ENCODE assay signal across 9 mouse cellular contexts in genomic region chr10:117149241-117149640, GRCm38 (mm10). TPM values are rescaled to one million over a fixed set of nuclear protein-coding genes. Genes with fewer than 3 reads are reported as not detected.
DNase-seq lines count a peak whose midpoint lies in the region; ATAC-seq and TF ChIP-seq lines count a peak whose summit lies in the region.
"Had no signal": no experiment of that assay in that cellular context is flagged by ENCODE, and none has a peak within 500 bp of the region (broad histone marks: within the 10 kb centered on the region; RNA-seq: fewer than 3 reads in every experiment).

No protein-coding gene starts in this region.

- no peak for DNase-seq in lung, embryonic 14.5 days
- DNase-seq in lung, adult 18-20 months, result no peak
- DNase-seq in forebrain, embryonic 11.5 days (ENCODE audit: low spot score), result no peak
- DNase-seq in urinary bladder, postnatal 14 days (ENCODE audit: low spot score), result no peak
- DNase-seq in right cerebral cortex, postnatal 14 days, result no peak
- DNase-seq in left cerebral cortex, postnatal 4 days, result no peak
- DNase-seq: gastrocnemius, postnatal 25 days had no signal

- no peaks in the 10 kb centered on the region for H3K27me3 ChIP-seq in lung, embryonic 14.5 days (ENCODE audit: insufficient read depth, low read length)
- H3K27me3 ChIP-seq in forebrain, embryonic 11.5 days (ENCODE audit: control insufficient read depth, insufficient read depth, low read length), result peaks cover 5% of the 10 kb centered on the region; the same call in 1 of the 2 replicates
- no peaks in the 10 kb centered on the region for H3K27me3 ChIP-seq in intestine, postnatal 0 days (replicated peaks; ENCODE audit: control insufficient read depth, insufficient read depth, low read length)
- H3K27me3 ChIP-seq in neural tube, embryonic 12.5 days (replicated peaks), result no peaks in the 10 kb centered on the region

- no peak overlapping the region for H3K9ac ChIP-seq in lung, embryonic 14.5 days
- peak overlapping the region; percentile 95; the same call in 1 of the 2 replicates for H3K9ac ChIP-seq in forebrain, embryonic 11.5 days (ENCODE audit: low read length)
- H3K9ac ChIP-seq in intestine, postnatal 0 days (ENCODE audit: low read depth, low read length), result no peak overlapping the region
- no peak overlapping the region for H3K9ac ChIP-seq in neural tube, embryonic 12.5 days

- no peaks in the 10 kb centered on the region for H3K36me3 ChIP-seq in lung, embryonic 14.5 days (ENCODE audit: insufficient read depth)
- no peaks in the 10 kb centered on the region for H3K36me3 ChIP-seq in forebrain, embryonic 11.5 days (ENCODE audit: control insufficient read depth, insufficient read depth, low read length)
- no peaks in the 10 kb centered on the region for H3K36me3 ChIP-seq in intestine, postnatal 0 days (ENCODE audit: control insufficient read depth, insufficient read depth)
- H3K36me3 ChIP-seq in neural tube, embryonic 12.5 days, result no peaks in the 10 kb centered on the region

- ATAC-seq in lung, embryonic 14.5 days (ENCODE audit: insufficient read depth), result no peak
- no peak for ATAC-seq in forebrain, embryonic 11.5 days (replicated peaks; ENCODE audit: low FRiP score)
- ATAC-seq in intestine, postnatal 0 days, result no peak
- no peak for ATAC-seq in neural tube, embryonic 12.5 days (ENCODE audit: low FRiP score, low read depth)

- peak overlapping the region; percentile 66 for H3K4me2 ChIP-seq in lung, embryonic 14.5 days
- peak overlapping the region; percentile 69 for H3K4me2 ChIP-seq in forebrain, embryonic 11.5 days (ENCODE audit: low read depth, low read length, severe bottlenecking)
- H3K4me2 ChIP-seq in intestine, postnatal 0 days (replicated peaks; ENCODE audit: low read depth), result peak overlapping the region; percentile 83
- peak overlapping the region; percentile 78 for H3K4me2 ChIP-seq in neural tube, embryonic 12.5 days (replicated peaks)

- no peak for TF ChIP-seq CTCF in lung, embryonic 14.5 days (IDR thresholded peaks at IDR 0.05; ENCODE audit: low read depth)
- no peak for TF ChIP-seq CTCF in intestine, postnatal 0 days (IDR thresholded peaks at IDR 0.05; ENCODE audit: low read depth)

- H3K9me3 ChIP-seq in lung, embryonic 14.5 days (ENCODE audit: low read depth, low read length), result no peaks in the 10 kb centered on the region
- no peaks in the 10 kb centered on the region for H3K9me3 ChIP-seq in forebrain, embryonic 11.5 days (ENCODE audit: control insufficient read depth, low read length)
- H3K9me3 ChIP-seq in intestine, postnatal 0 days (ENCODE audit: control insufficient read depth), result no peaks in the 10 kb centered on the region
- no peaks in the 10 kb centered on the region for H3K9me3 ChIP-seq in neural tube, embryonic 12.5 days

- H3K27ac ChIP-seq in lung, embryonic 14.5 days (ENCODE audit: low read depth), result no peak overlapping the region
- H3K27ac ChIP-seq in forebrain, embryonic 11.5 days (ENCODE audit: low read depth, low read length), result no peak overlapping the region
- H3K27ac ChIP-seq in intestine, postnatal 0 days (ENCODE audit: low read depth, low read length), result no peak overlapping the region
- no peak overlapping the region for H3K27ac ChIP-seq in neural tube, embryonic 12.5 days

- intact Hi-C loops in left cerebral cortex, postnatal 4 days (cut with DNase I), result no loop called here

- H3K4me1 ChIP-seq in lung, embryonic 14.5 days (ENCODE audit: insufficient read depth), result peaks cover 31% of the 10 kb centered on the region
- peaks cover 8% of the 10 kb centered on the region; the same call in 1 of the 2 replicates for H3K4me1 ChIP-seq in forebrain, embryonic 11.5 days (replicated peaks; ENCODE audit: control insufficient read depth, insufficient read depth, low read length)
- peaks cover 7% of the 10 kb centered on the region; the same call in 1 of the 2 replicates for H3K4me1 ChIP-seq in intestine, postnatal 0 days (replicated peaks; ENCODE audit: control insufficient read depth, insufficient read depth, low read length)
- H3K4me1 ChIP-seq in neural tube, embryonic 12.5 days, result peaks cover 19% of the 10 kb centered on the region

- WGBS in lung, embryonic 14.5 days, result 26% methylated on average over 7 of the region's 7 CpGs
- 13% methylated on average over 7 of the region's 7 CpGs for WGBS in forebrain, embryonic 11.5 days
- whole genome bisulfite sequencing in intestine, postnatal 0 days, result 28% methylated on average over 7 of the region's 7 CpGs
- WGBS in neural tube, embryonic 12.5 days, result 14% methylated on average over 7 of the region's 7 CpGs

- peak overlapping the region; percentile 100 for H3K4me3 ChIP-seq in lung, embryonic 14.5 days (ENCODE audit: low read depth, low read length)
- peak overlapping the region; percentile 100 for H3K4me3 ChIP-seq in forebrain, embryonic 11.5 days (ENCODE audit: low read depth, low read length)
- H3K4me3 ChIP-seq in intestine, postnatal 0 days (ENCODE audit: low read depth, low read length), result peak overlapping the region; percentile 95; the same call in 1 of the 2 replicates
- no peak overlapping the region for H3K4me3 ChIP-seq in neural tube, embryonic 12.5 days

RNA-seq across cellular contexts. Expression of gene Frs2, which starts 0.9 kb away (rescaled TPM):
- 26.4 and 27.8 TPM in 2 replicates for polyA plus RNA-seq in lung, embryonic 14.5 days (2014; fragmentation: Nextera tagmentation; extraction: Ambion mirVana)
- polyA plus RNA-seq in forebrain, embryonic 11.5 days (2014; fragmentation: Nextera tagmentation; extraction: Ambion mirVana), result 29.4 and 31.9 TPM in 2 replicates
- 17.9 and 18.5 TPM in 2 replicates for polyA plus RNA-seq in intestine, postnatal 0 days (2015; fragmentation: Nextera tagmentation; extraction: Ambion mirVana)
- polyA plus RNA-seq in neural tube, embryonic 12.5 days (2016; fragmentation: Nextera tagmentation; extraction: Ambion mirVana), result 23.1 and 26.3 TPM in 2 replicates
- total RNA-seq in left cerebral cortex, postnatal 4 days (2021), result 10 to 100 TPM; 30.6 to 32.0 TPM
